Comparison of ENCODE assay signal across 14 mouse cellular contexts in genomic region chr6:85189361-85189760, GRCm38 (mm10). TPM values are rescaled to one million over a fixed set of nuclear protein-coding genes. Genes with fewer than 3 reads are reported as not detected.
DNase-seq lines count a peak whose midpoint lies in the region; ATAC-seq lines count a peak whose summit lies in the region.
"Had no signal": no experiment of that assay in that cellular context is flagged by ENCODE, and none has a peak within 500 bp of the region (broad histone marks: within the 10 kb centered on the region; RNA-seq: fewer than 3 reads in every experiment).

No protein-coding gene starts in this region.

- H3K9me3 ChIP-seq in kidney, embryonic 14.5 days (ENCODE audit: control insufficient read depth, low read length): no peaks in the 10 kb centered on the region
- no peaks in the 10 kb centered on the region for H3K9me3 ChIP-seq in forebrain, embryonic 16.5 days (ENCODE audit: control insufficient read depth, low read length)
- no peaks in the 10 kb centered on the region for H3K9me3 ChIP-seq in neural tube, embryonic 15.5 days (replicated peaks)
- H3K9me3 ChIP-seq: heart, embryonic 13.5 days had no signal

- peak overlapping the region; percentile 45 for H3K4me3 ChIP-seq in kidney, embryonic 14.5 days (ENCODE audit: low read length)
- H3K4me3 ChIP-seq in forebrain, embryonic 16.5 days (replicated peaks; ENCODE audit: low read length): peak overlapping the region; percentile 72
- H3K4me3 ChIP-seq in neural tube, embryonic 15.5 days (replicated peaks): peak overlapping the region; percentile 24; the same call in 1 of the 2 replicates

- peaks cover 90% of the 10 kb centered on the region for H3K27me3 ChIP-seq in kidney, embryonic 14.5 days (ENCODE audit: control insufficient read depth, insufficient read depth, low read length)
- H3K27me3 ChIP-seq in forebrain, embryonic 16.5 days (replicated peaks; ENCODE audit: control insufficient read depth, insufficient read depth, low read length): peaks cover 5% of the 10 kb centered on the region; the same call in 1 of the 2 replicates
- H3K27me3 ChIP-seq in neural tube, embryonic 15.5 days (replicated peaks): peaks cover 89% of the 10 kb centered on the region

- WGBS in kidney, embryonic 14.5 days: 5% methylated on average over 14 of the region's 14 CpGs
- WGBS in forebrain, embryonic 16.5 days: 2% methylated on average over 14 of the region's 14 CpGs
- WGBS in neural tube, embryonic 15.5 days: 4% methylated on average over 14 of the region's 14 CpGs

- peaks cover 14% of the 10 kb centered on the region; the same call in 1 of the 2 replicates for H3K4me1 ChIP-seq in kidney, embryonic 14.5 days (ENCODE audit: control insufficient read depth, insufficient read depth, low read length)
- peaks cover 66% of the 10 kb centered on the region for H3K4me1 ChIP-seq in forebrain, embryonic 16.5 days (replicated peaks; ENCODE audit: control insufficient read depth, insufficient read depth, low read length)
- H3K4me1 ChIP-seq in neural tube, embryonic 15.5 days: peaks cover 48% of the 10 kb centered on the region

- no peaks in the 10 kb centered on the region for H3K36me3 ChIP-seq in kidney, embryonic 14.5 days (ENCODE audit: control insufficient read depth, insufficient read depth, low read length)
- H3K36me3 ChIP-seq in forebrain, embryonic 16.5 days (ENCODE audit: control insufficient read depth, insufficient read depth): no peaks in the 10 kb centered on the region
- H3K36me3 ChIP-seq in neural tube, embryonic 15.5 days: no peaks in the 10 kb centered on the region
- H3K36me3 ChIP-seq: heart, embryonic 13.5 days had no signal

- no peak overlapping the region for H3K27ac ChIP-seq in kidney, embryonic 14.5 days (ENCODE audit: low read depth, low read length)
- peak overlapping the region; percentile 75 for H3K27ac ChIP-seq in forebrain, embryonic 16.5 days (ENCODE audit: low read length)
- H3K27ac ChIP-seq in neural tube, embryonic 15.5 days (replicated peaks): no peak overlapping the region
- H3K27ac ChIP-seq: heart, embryonic 13.5 days had no signal

- H3K9ac ChIP-seq in kidney, embryonic 14.5 days (ENCODE audit: low read depth, low read length): no peak overlapping the region
- peak overlapping the region; percentile 71 for H3K9ac ChIP-seq in forebrain, embryonic 16.5 days (replicated peaks; ENCODE audit: low read depth, low read length)
- no peak overlapping the region for H3K9ac ChIP-seq in neural tube, embryonic 15.5 days (replicated peaks)

- no peak for DNase-seq in kidney, adult 18-20 months
- peak; percentile 23 for DNase-seq in retina, embryonic 14.5 days (ENCODE audit: low spot score)
- DNase-seq in retina, postnatal 1 day: no peak
- DNase-seq in left cerebral cortex, adult 11 months (ENCODE audit: low spot score): no peak
- no peak for DNase-seq in heart, adult 8-10 months (ENCODE audit: low spot score)
- DNase-seq: adrenal gland, adult 8-10 months; kidney, adult 9 months had no signal

- peak overlapping the region; percentile 43; the same call in 1 of the 2 replicates for H3K4me2 ChIP-seq in kidney, embryonic 14.5 days (replicated peaks; ENCODE audit: low read depth, low read length)
- H3K4me2 ChIP-seq in forebrain, embryonic 16.5 days (ENCODE audit: low read length): peak overlapping the region; percentile 67
- no peak overlapping the region for H3K4me2 ChIP-seq in neural tube, embryonic 15.5 days

- no peak for ATAC-seq in kidney, embryonic 14.5 days (ENCODE audit: low FRiP score, low TSS enrichment)
- ATAC-seq in forebrain, embryonic 16.5 days: no peak
- no peak for ATAC-seq in neural tube, embryonic 15.5 days (ENCODE audit: low FRiP score)
- ATAC-seq: Patski had no signal

RNA-seq across cellular contexts. Expression of gene Emx1, which starts 2.1 kb away (rescaled TPM):
- polyA plus RNA-seq in kidney, embryonic 14.5 days (2014; fragmentation: Nextera tagmentation; extraction: Ambion mirVana): 7.5 and 8.5 TPM in 2 replicates
- 57.5 and 59.7 TPM in 2 replicates for polyA plus RNA-seq in forebrain, embryonic 16.5 days (2015; fragmentation: Nextera tagmentation; extraction: Ambion mirVana)
- polyA plus RNA-seq in neural tube, embryonic 15.5 days (2015; fragmentation: Nextera tagmentation; extraction: Ambion mirVana): not detected in 2 replicates
- total RNA-seq in heart, adult 8-10 months (2022): not detected
- total RNA-seq: adrenal gland, adult 8-10 months; gastrocnemius, adult 8-10 months had no signal
- polyA plus RNA-seq: heart, embryonic 13.5 days; Patski; stomach, embryonic 16.5 days had no signal

RNA-seq across cellular contexts. Expression of gene Spr, which starts 51.8 kb away (rescaled TPM):
- 79.4 and 100 TPM in 2 replicates for polyA plus RNA-seq in kidney, embryonic 14.5 days (2014; fragmentation: Nextera tagmentation; extraction: Ambion mirVana)
- polyA plus RNA-seq in forebrain, embryonic 16.5 days (2015; fragmentation: Nextera tagmentation; extraction: Ambion mirVana): 31.9 and 32.6 TPM in 2 replicates
- polyA plus RNA-seq in neural tube, embryonic 15.5 days (2015; fragmentation: Nextera tagmentation; extraction: Ambion mirVana): 35.6 and 39.9 TPM in 2 replicates
- 100 to 1,000 TPM in 1 of 4 experiments, 10 to 100 TPM in 3; 85.7 to 109 (median 94.2) TPM for total RNA-seq in heart, adult 8-10 months (2022)
